Mouse (Mus musculus) forebrain, embryonic 12.5 days (tissue): ENCODE measurements around the gene Sectm1a. TPM values are rescaled to one million over a fixed set of nuclear protein-coding genes. Genes with fewer than 3 reads are reported as not detected.
"Not testable (repeated sequence)": the region's sequence is repeated elsewhere in the genome, so short reads cannot be mapped to it uniquely, and the experiment has no call there.

Experiments
- ATAC-seq: fragments of 200-750 bp; cut with Nextera tagmentation; 2 replicates; pipeline ENCODE4 v1.8.0; 2017; ENCODE audit warnings: moderate TSS enrichment; ENCODE audit not compliant: low FRiP score
- H3K27ac ChIP-seq: fragments of 300-500 bp; sonication (generic); 2 replicates; pipeline ENCODE4 v1.5.1; 2016; ENCODE audit warnings: mild to moderate bottlenecking
- H3K27me3 ChIP-seq: fragments of 300-500 bp; sonication (generic); 2 replicates; pipeline ENCODE4 v1.6.1; 2016; ENCODE audit warnings: mild to moderate bottlenecking
- H3K36me3 ChIP-seq: fragments of 300-500 bp; sonication (generic); replicated peaks from 2 replicates; pipeline ENCODE4 v1.6.1; 2016; ENCODE audit warnings: mild to moderate bottlenecking
- H3K4me1 ChIP-seq: fragments of 300-500 bp; sonication (generic); 2 replicates; pipeline ENCODE4 v1.6.1; 2016
- H3K4me2 ChIP-seq: fragments of 300-500 bp; sonication (generic); 2 replicates; pipeline ENCODE4 v1.6.1; 2016; ENCODE audit warnings: mild to moderate bottlenecking, moderate library complexity
- H3K4me3 ChIP-seq: fragments of 300-500 bp; sonication (generic); replicated peaks from 2 replicates; pipeline ENCODE4 v1.5.1; 2016; ENCODE audit warnings: mild to moderate bottlenecking
- H3K9ac ChIP-seq: fragments of 300-500 bp; sonication (generic); 2 replicates; pipeline ENCODE4 v1.6.1; 2016; ENCODE audit warnings: mild to moderate bottlenecking
- H3K9me3 ChIP-seq: fragments of 300-500 bp; sonication (generic); 2 replicates; pipeline ENCODE4 v1.6.1; 2016
- WGBS: fragments of 180-500 bp; shearing (Covaris S2); methylation state at CpG from one replicate; pipeline ENCODE4 v1.1.7; 2016; 5-methylcytosine and 5-hydroxymethylcytosine counted together
- polyA plus RNA-seq: library from polyadenylated mRNA; unstranded; fragments of >200 nt; fragmentation: Nextera tagmentation; extraction: Ambion mirVana; gene quantifications from 2 replicates; pipeline ENCODE4 v1.2.1, GENCODE M21; 2016

Sectm1a gene
- polyA plus RNA-seq, 1 experiment from 2014 or later = not detected

DNA sequence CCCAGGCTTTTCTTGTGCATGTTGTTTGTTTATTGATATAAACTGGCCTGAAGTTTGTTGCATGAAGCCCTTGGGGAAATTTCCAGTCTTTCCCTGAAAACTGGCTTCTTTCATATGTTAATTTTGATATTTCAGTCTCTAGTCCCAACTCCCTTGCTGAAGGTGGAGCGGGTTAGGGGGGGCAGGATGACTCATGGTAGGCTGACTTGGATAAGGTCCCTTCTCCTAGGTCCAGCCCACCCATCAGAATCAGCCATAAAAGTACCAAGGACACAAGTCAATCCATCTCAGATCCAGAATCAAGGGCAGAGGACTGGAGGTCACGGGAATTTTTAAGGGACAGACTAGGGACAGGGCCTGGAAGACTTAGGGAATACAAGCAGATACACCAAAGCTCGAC, 30.0 kb upstream of the Sectm1a start:
- no peak overlapping the region for H3K4me3 ChIP-seq
- H3K9ac ChIP-seq = no peak overlapping the region
- peaks cover 13% of the 10 kb centered on the region for H3K27me3 ChIP-seq
- no peaks in the 10 kb centered on the region for H3K36me3 ChIP-seq
- ATAC-seq = no peak
- H3K9me3 ChIP-seq = no peaks in the 10 kb centered on the region
- no peak overlapping the region for H3K27ac ChIP-seq
- no peak overlapping the region for H3K4me2 ChIP-seq
- no peaks in the 10 kb centered on the region for H3K4me1 ChIP-seq
- WGBS = 90% methylated on average over 3 of the region's 3 CpGs

- Histone ChIP-seq H3K9me3 (no peaks in the 10 kb centered on the region), H3K4me2 (no peak overlapping the region), H3K9ac (no peak overlapping the region), H3K27ac (no peak overlapping the region), H3K27me3 (peaks cover 13% of the 10 kb centered on the region), H3K4me1 (no peaks in the 10 kb centered on the region), H3K4me3 (no peak overlapping the region), H3K36me3 (no peaks in the 10 kb centered on the region)
- WGBS = 10% methylated on average over 2 of the region's 2 CpGs
- peak; percentile 83; the same call in 1 of the 2 replicates for ATAC-seq
These were observed 29.0 kb upstream of the Sectm1a start for GRCm38 (mm10) chr11:121109986-121110385.

DNA sequence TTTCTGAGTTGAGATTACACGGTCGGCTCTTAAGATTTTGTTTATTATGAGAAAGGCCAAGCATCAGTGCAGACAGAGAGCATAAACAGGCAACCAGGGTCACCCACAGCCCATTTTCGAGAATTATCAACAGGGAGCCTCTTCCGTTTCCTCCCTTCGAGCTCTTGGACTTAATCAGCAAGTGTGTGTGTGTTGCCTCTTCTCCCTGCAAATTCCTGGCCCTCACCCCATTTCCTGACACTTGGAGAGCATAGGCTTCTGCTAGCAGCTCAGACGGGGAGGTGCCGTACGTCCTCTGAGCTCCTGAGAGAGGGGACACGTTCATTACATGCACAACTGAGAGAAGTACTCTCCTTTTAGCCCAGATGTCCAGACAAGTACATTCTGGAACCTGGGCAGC, 27.0 kb upstream of the Sectm1a start:
- WGBS = 78% methylated on average over 9 of the region's 9 CpGs
- Histone ChIP-seq H3K27me3 (peaks cover 13% of the 10 kb centered on the region), H3K9ac (no peak overlapping the region), H3K4me1 (no peaks in the 10 kb centered on the region), H3K36me3 (no peaks in the 10 kb centered on the region), H3K27ac (no peak overlapping the region), H3K9me3 (no peaks in the 10 kb centered on the region), H3K4me2 (no peak overlapping the region), H3K4me3 (no peak overlapping the region)
- no peak for ATAC-seq

- peaks cover 13% of the 10 kb centered on the region for H3K27me3 ChIP-seq
- not testable (repeated sequence) for H3K4me3 ChIP-seq, H3K9ac ChIP-seq, H3K4me2 ChIP-seq, H3K27ac ChIP-seq, H3K4me1 ChIP-seq, ATAC-seq, H3K9me3 ChIP-seq, H3K36me3 ChIP-seq
- 87% methylated on average over 1 of the region's 1 CpGs for WGBS
These were observed 26.2 kb upstream of the Sectm1a start for GRCm38 (mm10) chr11:121107242-121107641.

GRCm38 (mm10) chr11:121101124-121101805, 20.2 kb upstream of the Sectm1a start:
- 92% methylated on average over 4 of the region's 4 CpGs for WGBS
- no peak overlapping the region for H3K4me2 ChIP-seq

DNA sequence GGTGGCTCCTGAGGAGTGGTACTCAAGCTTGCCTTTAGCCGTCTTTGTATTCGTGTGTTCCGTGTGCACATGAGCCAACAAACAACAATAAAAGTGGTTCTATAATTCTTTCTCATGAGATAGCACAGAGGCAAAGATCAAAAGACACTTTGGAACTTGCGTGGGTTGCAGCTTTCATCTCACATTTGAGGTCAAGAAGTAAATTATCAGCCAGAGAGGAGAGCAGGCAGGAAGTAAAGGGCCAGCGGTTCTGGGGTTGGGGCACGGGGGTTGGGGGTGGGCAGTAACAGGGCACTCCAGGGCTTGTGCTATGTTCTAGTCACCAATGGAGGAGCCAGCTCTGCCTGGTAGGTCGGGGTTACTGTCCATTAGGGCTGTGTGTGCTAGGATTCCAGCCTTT, 19.7 kb upstream of the Sectm1a start:
- Histone ChIP-seq H3K27ac (no peak overlapping the region), H3K27me3 (no peaks in the 10 kb centered on the region), H3K4me1 (no peaks in the 10 kb centered on the region), H3K9ac (no peak overlapping the region), H3K4me2 (no peak overlapping the region), H3K9me3 (no peaks in the 10 kb centered on the region), H3K4me3 (no peak overlapping the region), H3K36me3 (no peaks in the 10 kb centered on the region)
- no peak for ATAC-seq
- 76% methylated on average over 7 of the region's 7 CpGs for WGBS

More at GRCm38 (mm10) chr11:121101124-121101805, 20.2 kb upstream of the Sectm1a start:
- H3K4me3 ChIP-seq = no peak overlapping the region
- ATAC-seq = no peak
- H3K27me3 ChIP-seq = no peaks in the 10 kb centered on the region
- no peaks in the 10 kb centered on the region for H3K9me3 ChIP-seq
- H3K36me3 ChIP-seq = no peaks in the 10 kb centered on the region
- H3K4me1 ChIP-seq = no peaks in the 10 kb centered on the region
- no peak overlapping the region for H3K9ac ChIP-seq
- H3K27ac ChIP-seq = no peak overlapping the region

- WGBS = 82% methylated on average over 7 of the region's 7 CpGs
- Histone ChIP-seq H3K4me3 (no peak overlapping the region), H3K9me3 (no peaks in the 10 kb centered on the region), H3K27me3 (no peaks in the 10 kb centered on the region), H3K4me1 (no peaks in the 10 kb centered on the region), H3K36me3 (no peaks in the 10 kb centered on the region), H3K9ac (no peak overlapping the region), H3K27ac (no peak overlapping the region), H3K4me2 (no peak overlapping the region)
- no peak for ATAC-seq
These were observed 18.7 kb upstream of the Sectm1a start for GRCm38 (mm10) chr11:121099762-121100161.

DNA sequence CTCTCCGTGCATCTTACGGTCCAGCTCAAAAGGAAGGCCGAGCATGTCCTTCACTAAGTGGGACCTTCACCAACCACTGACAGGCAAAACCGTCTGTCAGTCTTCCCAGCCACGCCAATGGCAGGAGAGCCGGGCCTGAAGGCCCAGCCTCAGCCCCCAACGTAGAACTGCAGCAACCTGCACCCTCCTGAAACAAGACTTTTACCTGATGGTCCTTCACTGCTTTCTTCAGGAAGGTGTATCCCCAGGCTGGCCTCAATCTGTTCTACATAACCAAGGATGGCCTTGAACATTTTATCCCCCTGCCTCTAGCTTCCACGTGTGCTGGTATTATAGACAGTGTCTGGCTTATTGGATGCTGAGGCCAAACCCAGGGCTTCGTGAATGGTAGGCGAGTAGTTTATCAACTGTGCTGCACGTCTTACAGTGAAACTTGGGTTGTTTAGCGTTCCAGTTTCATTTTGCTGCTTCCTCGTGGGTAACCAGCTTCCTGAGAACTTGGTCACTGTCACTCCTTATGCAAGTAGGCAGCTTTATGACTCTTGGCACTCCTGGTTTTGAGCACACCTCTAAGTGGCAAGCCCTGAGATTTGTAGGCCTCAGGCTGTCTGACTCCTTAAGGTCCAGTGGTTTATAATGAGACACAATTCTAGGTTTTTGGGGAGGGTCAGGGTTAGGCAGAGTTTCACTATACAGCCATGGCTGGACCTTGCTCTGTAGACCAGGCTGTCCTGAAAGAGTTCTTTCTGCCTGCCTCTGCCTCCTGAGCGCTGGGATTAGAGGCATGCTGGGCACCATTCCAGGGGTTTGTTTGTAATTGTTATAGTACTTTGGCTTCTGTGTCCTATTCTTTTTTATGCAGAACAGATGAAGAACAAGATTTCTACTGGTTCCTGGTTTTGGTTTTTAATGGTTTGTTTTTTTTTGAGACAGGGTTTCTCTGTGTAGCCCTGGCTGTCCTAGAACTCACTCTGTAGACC, 11.9 kb upstream of the Sectm1a start:
- 89% methylated on average over 14 of the region's 14 CpGs for WGBS
- Histone ChIP-seq H3K9me3 (no peaks in the 10 kb centered on the region), H3K9ac (no peak overlapping the region), H3K4me2 (no peak overlapping the region), H3K4me1 (no peaks in the 10 kb centered on the region), H3K36me3 (no peaks in the 10 kb centered on the region), H3K4me3 (no peak overlapping the region), H3K27ac (no peak overlapping the region), H3K27me3 (no peaks in the 10 kb centered on the region)
- ATAC-seq = no peak

GRCm38 (mm10) chr11:121090943-121091342, 9.9 kb upstream of the Sectm1a start:
- Histone ChIP-seq H3K9ac (no peak overlapping the region), H3K4me1 (no peaks in the 10 kb centered on the region), H3K4me3 (no peak overlapping the region), H3K36me3 (no peaks in the 10 kb centered on the region), H3K4me2 (no peak overlapping the region), H3K27ac (no peak overlapping the region), H3K9me3 (no peaks in the 10 kb centered on the region), H3K27me3 (no peaks in the 10 kb centered on the region)
- ATAC-seq = no peak
- 82% methylated on average over 4 of the region's 4 CpGs for WGBS

- Histone ChIP-seq H3K27me3 (no peaks in the 10 kb centered on the region), H3K4me2 (no peak overlapping the region), H3K36me3 (no peaks in the 10 kb centered on the region), H3K9ac (no peak overlapping the region), H3K27ac (no peak overlapping the region), H3K4me1 (no peaks in the 10 kb centered on the region), H3K9me3 (no peaks in the 10 kb centered on the region), H3K4me3 (no peak overlapping the region)
- 87% methylated on average over 2 of the region's 2 CpGs for WGBS
- no peak for ATAC-seq
These were observed 8.9 kb upstream of the Sectm1a start for GRCm38 (mm10) chr11:121089756-121090546.

GRCm38 (mm10) chr11:121088997-121089396, 8.0 kb upstream of the Sectm1a start:
- no peak overlapping the region for H3K9ac ChIP-seq
- no peaks in the 10 kb centered on the region for H3K9me3 ChIP-seq
- no peaks in the 10 kb centered on the region for H3K36me3 ChIP-seq
- WGBS = 87% methylated on average over 6 of the region's 6 CpGs
- no peaks in the 10 kb centered on the region for H3K27me3 ChIP-seq
- H3K27ac ChIP-seq = no peak overlapping the region
- H3K4me1 ChIP-seq = no peaks in the 10 kb centered on the region
- no peak overlapping the region for H3K4me2 ChIP-seq
- H3K4me3 ChIP-seq = no peak overlapping the region
- ATAC-seq = no peak

GRCm38 (mm10) chr11:121086296-121086695, 5.3 kb upstream of the Sectm1a start:
- Histone ChIP-seq H3K4me1 (no peaks in the 10 kb centered on the region), H3K4me3 (no peak overlapping the region), H3K27me3 (no peaks in the 10 kb centered on the region), H3K36me3 (no peaks in the 10 kb centered on the region), H3K27ac (no peak overlapping the region), H3K9me3 (no peaks in the 10 kb centered on the region), H3K4me2 (no peak overlapping the region), H3K9ac (no peak overlapping the region)
- no peak for ATAC-seq
- WGBS = 53% methylated on average over 4 of the region's 4 CpGs
